Mouse (Mus musculus) heart, postnatal 25 days (tissue): ENCODE data around the gene Kcnq1. TPM values are rescaled to one million over a fixed set of nuclear protein-coding genes. Genes with fewer than 3 reads are reported as not detected.

Experiments used
- DNase-seq: peaks from one replicate; pipeline ENCODE4 v3.0.0; 2022; ENCODE audit warnings: low spot score
- intact Hi-C: fragments of 180-260 bp; cut with DNase I; formaldehyde crosslinking; loops from one replicate; pipeline ENCODE4 v1.15.1; 2025
- total RNA-seq, 2 experiments: library from RNA; stranded (reverse); gene quantifications; 2 replicates each; pipeline ENCODE4 v1.2.3; 2021

The Kcnq1 gene
- total RNA-seq, 2 experiments from 2014 or later = 37.4 to 37.7 TPM

- no peak for DNase-seq
- intact Hi-C loops = no loop called here
These were observed 232.5 kb downstream of the Kcnq1 start for GRCm38 (mm10) chr7:143338690-143339089.

GRCm38 (mm10) chr7:143340601-143341281, 234.6 kb downstream of the Kcnq1 start:
- intact Hi-C loops = no loop called here
- no peak for DNase-seq

- no peak for DNase-seq
- intact Hi-C loops = no loop called here
These were observed 235.3 kb downstream of the Kcnq1 start for GRCm38 (mm10) chr7:143341301-143341980.

GRCm38 (mm10) chr7:143343781-143344306, 237.7 kb downstream of the Kcnq1 start:
- intact Hi-C loops = no loop called here
- DNase-seq = no peak

GRCm38 (mm10) chr7:143349287-143349686, 243.1 kb downstream of the Kcnq1 start:
- intact Hi-C loops = no loop called here
- DNase-seq = no peak

- DNase-seq = no peak
- intact Hi-C loops = no loop called here
These were observed 243.7 kb downstream of the Kcnq1 start for GRCm38 (mm10) chr7:143349848-143350247.

- DNase-seq = no peak
- intact Hi-C loops = no loop called here
These were observed 249.7 kb downstream of the Kcnq1 start for GRCm38 (mm10) chr7:143355831-143356230.

GRCm38 (mm10) chr7:143357109-143357508, 250.9 kb downstream of the Kcnq1 start:
- intact Hi-C loops = no loop called here
- DNase-seq = no peak

- intact Hi-C loops = no loop called here
- DNase-seq = no peak
These were observed 251.7 kb downstream of the Kcnq1 start for GRCm38 (mm10) chr7:143357831-143358230.

- intact Hi-C loops = no loop called here
- DNase-seq = no peak
These were observed 253.6 kb downstream of the Kcnq1 start for GRCm38 (mm10) chr7:143359762-143360161.

- intact Hi-C loops = no loop called here
- no peak for DNase-seq
These were observed 254.6 kb downstream of the Kcnq1 start for GRCm38 (mm10) chr7:143360776-143361175.

GRCm38 (mm10) chr7:143364092-143364832, 258.1 kb downstream of the Kcnq1 start:
- DNase-seq = no peak
- intact Hi-C loops = no loop called here

GRCm38 (mm10) chr7:143364969-143365839, 259.0 kb downstream of the Kcnq1 start:
- DNase-seq = no peak
- intact Hi-C loops = loop anchor here (5.0 kb wide), 1 partner anchor 97 kb away; the partner anchor contains the start of gene Cdkn1c

GRCm38 (mm10) chr7:143367366-143368266, 261.5 kb downstream of the Kcnq1 start:
- DNase-seq = no peak
- intact Hi-C loops = loop anchor here (5.0 kb wide), 1 partner anchor 95 kb away; the partner anchor contains the start of gene Cdkn1c

GRCm38 (mm10) chr7:143368267-143368643, 262.1 kb downstream of the Kcnq1 start:
- intact Hi-C loops = loop anchor here (5.0 kb wide), 1 partner anchor 94 kb away; the partner anchor contains the start of gene Cdkn1c
- no peak for DNase-seq

GRCm38 (mm10) chr7:143371336-143371735, 265.2 kb downstream of the Kcnq1 start:
- no peak for DNase-seq
- intact Hi-C loops = no loop called here

- DNase-seq = no peak
- intact Hi-C loops = no loop called here
These were observed 267.1 kb downstream of the Kcnq1 start for GRCm38 (mm10) chr7:143373265-143373664.

- intact Hi-C loops = no loop called here
- DNase-seq = peak; percentile 47
These were observed 269.8 kb downstream of the Kcnq1 start for GRCm38 (mm10) chr7:143375945-143376344.
